Mouse (Mus musculus): ENCODE results near the gene Ttc32.

DNA sequence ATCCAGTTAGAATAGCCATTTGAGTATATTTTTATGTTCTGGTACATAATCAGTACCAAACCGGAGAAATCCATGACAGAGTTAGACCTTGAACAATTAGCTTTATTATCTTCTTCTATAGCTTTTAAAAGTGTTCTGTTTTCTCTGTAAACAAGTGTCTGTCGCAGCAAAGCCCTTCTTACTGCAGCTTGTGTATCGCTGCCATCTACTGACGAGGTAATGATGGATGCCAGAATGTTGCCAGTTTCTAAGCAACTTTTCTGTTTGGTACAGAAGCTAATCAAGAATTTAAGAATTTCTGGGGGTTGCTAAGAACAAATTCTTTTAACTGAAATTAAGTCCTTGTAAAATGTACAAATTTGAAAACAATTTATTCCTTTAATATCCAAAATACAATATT, 6.8 kb upstream of the Ttc32 start:
- TF ChIP-seq CTCF (IDR thresholded peaks at IDR 0.05; ENCODE audit: low read depth, low read length) (no peak), EP300 (IDR thresholded peaks at IDR 0.05; ENCODE audit: insufficient read depth, low read depth, low read length) (no peak)

Data from ES-Bruce4 (cell line).